Mouse (Mus musculus) testis, adult 2 months (tissue): Measurements from ENCODE around the gene Fpr1. TPM values are rescaled to one million over a fixed set of nuclear protein-coding genes. Genes with fewer than 3 reads are reported as not detected.
"Not testable (repeated sequence)": the region's sequence is repeated elsewhere in the genome, so short reads cannot be mapped to it uniquely, and the experiment has no call there.

Source experiments
- H3K27ac ChIP-seq: fragments of 200-500 bp; 2 replicates; pipeline ENCODE4 v1.5.1; 2012; ENCODE audit warnings: low read depth, low read length; ENCODE audit not compliant: control insufficient read depth, insufficient read depth
- H3K27me3 ChIP-seq: fragments of 200-500 bp; 2 replicates; pipeline ENCODE4 v1.6.1; 2012; ENCODE audit warnings: mild to moderate bottlenecking, low read length, moderate library complexity; ENCODE audit not compliant: control insufficient read depth, insufficient read depth
- H3K36me3 ChIP-seq: fragments of 200-500 bp; 2 replicates; pipeline ENCODE4 v1.6.1; 2012; ENCODE audit warnings: mild to moderate bottlenecking, low read length; ENCODE audit not compliant: control insufficient read depth, insufficient read depth
- H3K4me1 ChIP-seq: fragments of 200-500 bp; 2 replicates; pipeline ENCODE4 v1.6.1; 2012; ENCODE audit warnings: low read length; ENCODE audit not compliant: control insufficient read depth, insufficient read depth
- H3K4me3 ChIP-seq: fragments of 200-500 bp; 2 replicates; pipeline ENCODE4 v1.5.1; 2012; ENCODE audit warnings: low read depth, mild to moderate bottlenecking, low read length, moderate library complexity, mixed read lengths; ENCODE audit not compliant: control insufficient read depth
- CTCF ChIP-seq: fragments of 200-500 bp; IDR thresholded peaks from 2 replicates; pipeline ENCODE4 v1.5.1; 2012; ENCODE audit warnings: low read depth, mild to moderate bottlenecking, inconsistent platforms, low read length, moderate library complexity; ENCODE audit not compliant: control insufficient read depth, insufficient read depth, insufficient replicate concordance
- POLR2A ChIP-seq: fragments of 200-500 bp; IDR thresholded peaks from 2 replicates; pipeline ENCODE4 v1.6.1; 2012; ENCODE audit warnings: low read depth, mild to moderate bottlenecking, inconsistent platforms, low read length, moderate library complexity; ENCODE audit not compliant: control insufficient read depth
- polyA plus RNA-seq: library from polyadenylated mRNA; depleted of rRNA; stranded (reverse); fragments of >200 nt; gene quantifications from 2 replicates; pipeline ENCODE4 v1.2.3, GENCODE M21; 2012; rRNA removed

Fpr1 gene
- polyA plus RNA-seq, result not detected in 2 replicates

DNA sequence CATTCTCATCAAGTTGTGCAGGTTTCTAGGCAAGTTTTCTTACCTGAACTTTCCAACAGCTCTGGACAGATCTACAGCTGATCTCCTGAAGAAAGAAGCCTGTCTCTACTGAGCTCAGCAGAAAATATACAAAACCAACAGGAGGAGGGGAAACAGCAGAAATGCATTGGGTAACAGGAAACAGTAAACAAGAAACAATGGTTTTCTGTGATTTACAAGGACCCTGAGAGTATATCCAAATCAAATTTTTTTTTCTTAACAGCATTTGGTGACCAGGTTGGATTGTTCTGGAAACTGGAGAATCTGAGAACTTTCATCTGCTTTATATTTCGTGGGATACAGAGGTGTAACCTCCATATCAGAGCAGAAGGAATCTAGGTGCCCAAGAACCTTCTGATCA is at the start of gene Fpr1:
TSS of gene Fpr1 (minus strand) at position 101 of the 400 bp plus-strand sequence.
- Histone ChIP-seq H3K27me3 (no peaks in the 10 kb centered on the region), H3K4me1 (no peaks in the 10 kb centered on the region), H3K4me3 (no peak within 1 kb of the TSS), H3K27ac (no peak within 1 kb of the TSS), H3K36me3 (no peaks in the 10 kb centered on the region)
- TF ChIP-seq POLR2A, result no peak
- no peak for TF ChIP-seq CTCF

DNA sequence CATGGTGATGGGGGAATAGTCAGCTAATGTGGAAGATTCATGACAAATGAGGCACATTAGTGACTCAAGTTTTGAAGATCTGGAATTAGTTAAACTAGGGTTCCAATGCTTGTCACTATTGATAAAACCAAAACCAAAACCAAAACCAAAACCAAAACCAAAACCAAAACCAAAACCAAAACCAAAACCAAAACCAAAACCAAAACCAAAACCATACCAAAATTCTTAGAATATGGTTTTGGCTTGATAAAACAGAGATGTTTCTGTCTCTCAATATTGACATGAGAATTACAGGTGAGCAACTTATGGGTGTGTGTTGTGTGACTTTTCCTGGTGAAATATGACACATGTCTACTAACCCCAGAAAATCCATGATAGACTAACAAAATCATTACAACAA is 34.0 kb upstream of the Fpr1 start:
- H3K4me1 ChIP-seq, result no peaks in the 10 kb centered on the region
- TF ChIP-seq POLR2A (no peak), CTCF (no peak)
- no peaks in the 10 kb centered on the region for H3K27me3 ChIP-seq
- H3K36me3 ChIP-seq, result no peaks in the 10 kb centered on the region
- H3K4me3 ChIP-seq, result no peak overlapping the region
- H3K27ac ChIP-seq, result no peak overlapping the region

DNA sequence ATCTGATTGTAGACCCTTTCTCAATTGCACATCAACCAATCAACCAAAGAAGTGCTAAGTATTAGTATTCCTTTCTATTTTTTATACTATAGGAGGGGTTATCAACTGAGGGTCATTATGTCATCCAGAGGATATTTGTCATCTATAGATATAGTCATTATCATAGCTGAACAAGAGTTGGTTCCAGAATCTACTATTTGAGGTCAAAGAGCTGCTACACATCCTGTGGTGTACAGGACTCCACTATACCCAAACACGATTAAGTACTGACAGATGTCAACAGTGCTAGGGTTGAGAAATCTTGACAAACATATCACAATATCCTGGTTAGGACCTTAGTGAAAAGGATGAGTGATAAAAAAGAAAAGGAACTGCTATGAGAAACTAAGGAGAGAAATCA is 33.6 kb upstream of the Fpr1 start:
- Histone ChIP-seq H3K4me3 (no peak overlapping the region), H3K4me1 (peaks cover 2% of the 10 kb centered on the region; the same call in 1 of the 2 replicates), H3K27ac (no peak overlapping the region), H3K36me3 (no peaks in the 10 kb centered on the region), H3K27me3 (no peaks in the 10 kb centered on the region)
- no peak for TF ChIP-seq CTCF
- TF ChIP-seq POLR2A, result no peak

DNA sequence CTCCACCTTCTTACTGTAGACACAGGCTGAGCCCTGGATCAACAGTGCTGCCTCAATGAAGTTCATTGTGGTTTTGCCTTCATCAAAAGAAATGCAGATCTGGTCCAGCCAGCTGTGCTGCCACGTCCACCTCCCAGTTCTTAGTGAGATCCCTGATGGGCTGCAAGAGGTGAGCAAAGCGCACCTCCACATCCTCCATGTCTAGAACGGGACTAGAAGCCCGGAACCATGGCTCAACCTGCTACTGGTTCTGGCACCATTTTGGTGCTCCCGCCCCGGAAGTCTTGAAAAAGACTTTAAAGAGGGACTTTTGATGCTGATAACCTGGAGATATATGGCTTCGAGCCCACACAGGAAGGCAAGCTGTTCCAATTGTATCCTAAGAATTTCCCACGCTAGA is 28.9 kb upstream of the Fpr1 start:
- not testable (repeated sequence) for H3K27me3 ChIP-seq, H3K36me3 ChIP-seq
- peak overlapping the region; percentile 6 for H3K4me3 ChIP-seq

DNA sequence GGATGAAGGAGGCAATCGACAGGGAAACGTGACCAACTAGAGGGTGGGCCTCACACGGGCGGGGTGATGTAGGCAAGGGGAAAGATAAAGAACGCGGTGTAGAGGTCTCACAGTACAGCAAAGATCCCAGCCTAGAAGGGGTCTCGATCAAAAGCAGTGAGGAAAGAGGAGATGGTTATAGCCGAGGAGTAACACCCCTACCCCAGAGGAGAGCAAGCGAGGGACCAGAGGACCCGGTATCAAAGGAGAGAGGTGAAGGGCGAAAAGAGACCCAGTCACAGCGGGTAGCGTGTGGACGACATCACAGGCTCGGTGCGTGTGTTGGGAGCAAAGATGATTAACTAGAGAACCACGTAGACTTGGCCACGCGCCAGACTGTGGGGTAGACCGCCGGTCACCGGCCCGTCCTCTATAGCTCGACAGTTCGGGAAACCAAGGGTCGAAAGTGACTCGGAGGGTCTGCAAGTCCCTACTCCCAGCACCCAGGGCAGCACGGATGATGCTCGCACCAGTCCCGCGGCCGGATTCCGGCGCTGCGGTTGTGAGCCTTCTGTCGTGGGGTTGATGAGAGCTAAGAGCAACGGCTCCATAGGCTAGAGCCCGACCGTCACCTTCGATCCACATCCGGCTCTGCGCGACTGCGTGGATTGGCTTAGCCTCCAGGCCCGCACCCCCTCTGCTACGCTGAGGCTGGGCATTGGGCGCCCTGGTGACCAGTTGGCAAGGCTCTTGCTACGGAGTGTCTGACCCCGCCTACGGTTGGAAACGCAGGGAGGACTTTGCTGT is 26.1 kb upstream of the Fpr1 start:
- Histone ChIP-seq H3K36me3 (no peaks in the 10 kb centered on the region), H3K27ac (peak overlapping the region; percentile 48), H3K4me1 (peaks cover 10% of the 10 kb centered on the region), H3K27me3 (no peaks in the 10 kb centered on the region), H3K4me3 (peak overlapping the region; percentile 49)
- TF ChIP-seq POLR2A (peak; percentile 86), CTCF (no peak)

More for the DNA sequence above, 28.9 kb upstream of the Fpr1 start:
- not testable (repeated sequence) for H3K4me1 ChIP-seq, H3K27ac ChIP-seq

DNA sequence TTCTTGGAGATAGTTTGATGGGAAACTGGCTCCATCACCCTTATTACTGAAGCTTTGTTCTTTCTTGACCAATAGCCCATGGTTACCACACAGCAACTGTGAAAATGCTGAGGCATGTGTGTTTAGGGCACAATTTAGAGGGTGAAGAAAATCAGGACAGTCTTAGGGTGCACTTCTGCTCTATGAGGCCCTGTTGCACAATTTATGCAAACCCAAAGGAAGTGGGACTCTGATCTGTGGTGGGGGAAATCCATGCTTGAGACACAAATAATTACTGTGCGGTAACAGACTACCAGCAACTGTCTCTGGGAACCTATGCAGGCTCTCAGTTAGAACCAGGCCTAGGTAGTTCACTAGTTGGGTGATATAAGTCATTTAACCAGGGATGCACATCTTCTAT is 17.0 kb upstream of the Fpr1 start:
- H3K4me3 ChIP-seq, result no peak overlapping the region
- no peaks in the 10 kb centered on the region for H3K36me3 ChIP-seq
- H3K27me3 ChIP-seq, result no peaks in the 10 kb centered on the region
- H3K4me1 ChIP-seq, result no peaks in the 10 kb centered on the region
- no peak overlapping the region for H3K27ac ChIP-seq
- no peak for TF ChIP-seq CTCF
- TF ChIP-seq POLR2A, result no peak

DNA sequence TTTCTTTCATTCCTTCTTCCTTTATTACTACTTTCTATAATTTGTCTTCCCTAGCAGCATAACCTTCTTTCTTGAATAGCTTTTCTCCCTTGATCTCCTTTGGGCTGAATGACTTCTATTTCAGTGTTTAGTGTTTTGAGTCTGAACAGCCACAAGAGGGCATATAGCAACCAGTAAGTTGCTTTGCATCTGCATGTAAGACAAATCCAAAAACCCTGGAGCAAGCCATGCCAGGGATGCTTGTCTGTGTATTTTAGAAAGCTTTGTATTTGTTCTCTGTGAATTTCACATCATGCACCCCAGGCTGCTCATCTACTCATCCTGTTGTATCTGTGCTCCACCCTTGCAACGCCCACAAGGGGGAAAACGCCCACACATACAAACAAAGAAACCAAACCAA is 15.5 kb upstream of the Fpr1 start:
- Histone ChIP-seq H3K4me3 (no peak overlapping the region), H3K4me1 (no peaks in the 10 kb centered on the region), H3K27me3 (no peaks in the 10 kb centered on the region), H3K36me3 (no peaks in the 10 kb centered on the region), H3K27ac (no peak overlapping the region)
- TF ChIP-seq POLR2A, result no peak
- no peak for TF ChIP-seq CTCF
